Mouse (Mus musculus) cerebellum, adult 8-10 months (tissue): ENCODE measurements around the gene Trim65.

ENCODE experiments used
- DNase-seq: peaks from one replicate; pipeline ENCODE4 v3.0.0; 2022

Trim65 gene

GRCm38 (mm10) chr11:116087194-116088130, 43.5 kb downstream of the Trim65 start:
- DNase-seq = peak; percentile 89

DNA sequence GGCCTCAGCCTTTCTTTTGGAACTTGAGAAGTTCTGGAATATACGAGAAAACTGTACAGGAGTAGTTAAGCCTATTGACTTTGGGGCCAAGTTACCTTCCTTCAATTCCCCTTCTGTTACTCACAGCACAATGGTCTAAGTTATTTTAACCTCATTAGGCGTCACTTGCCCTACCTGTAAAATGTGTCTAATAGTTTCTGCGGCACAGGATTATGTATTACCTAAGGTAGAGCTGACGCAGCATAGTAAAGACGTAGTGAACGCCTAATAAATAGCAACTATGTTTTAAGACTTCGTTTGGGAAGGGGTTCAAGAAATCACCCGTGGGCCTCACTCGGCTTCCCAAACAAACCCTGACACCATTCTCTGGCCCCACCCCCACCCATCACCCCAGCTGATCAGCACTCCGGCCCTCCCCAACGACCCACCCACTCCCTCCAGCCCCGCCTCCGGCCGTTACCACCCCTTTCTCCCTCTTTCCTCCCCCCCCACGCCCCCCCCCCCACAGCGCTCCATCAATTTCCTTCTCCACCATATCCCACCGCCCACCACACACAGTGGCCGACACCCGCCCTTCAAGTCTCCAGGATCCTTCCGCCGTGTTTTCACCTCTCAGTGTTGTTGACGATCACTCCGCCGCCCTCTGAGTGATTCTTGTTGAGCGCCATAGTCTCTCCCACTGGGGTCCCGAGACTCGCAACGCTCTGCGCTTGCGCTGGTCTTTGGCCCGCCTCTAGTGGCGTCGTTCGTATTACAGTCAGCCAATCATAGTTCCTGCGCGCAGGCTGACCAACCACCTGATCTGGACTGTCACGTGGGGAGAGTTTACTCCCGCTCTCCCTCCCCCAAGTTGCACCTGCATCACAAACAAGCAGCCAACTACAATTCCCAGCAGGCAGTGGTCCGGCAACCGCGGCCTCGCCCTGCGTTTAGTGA, 44.4 kb downstream of the Trim65 start, which contains the start of gene Wbp2:
Wbp2 (minus strand) TSS at position 738 of the 936 bp plus-strand sequence.
- peak; percentile 95 for DNase-seq

DNA sequence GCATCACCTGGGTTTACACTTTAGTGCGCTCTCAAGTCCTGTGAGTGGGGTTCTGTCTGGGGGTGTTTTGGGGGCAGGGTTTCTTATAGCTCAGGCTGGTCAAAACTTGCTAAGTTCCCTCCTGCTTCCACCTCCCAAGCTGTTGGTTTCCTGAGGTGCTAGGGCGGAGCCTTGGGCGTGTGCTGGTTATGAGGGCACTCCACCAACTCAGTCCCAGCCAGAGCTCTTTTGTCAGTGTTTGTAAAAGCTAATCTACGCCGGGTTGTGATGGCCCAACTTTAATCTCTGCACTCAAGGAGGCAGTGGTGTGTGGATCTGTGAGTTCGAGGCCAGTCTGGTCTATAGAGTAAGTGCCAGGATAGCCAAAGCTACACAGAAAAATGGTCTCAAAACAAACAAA, 46.8 kb downstream of the Trim65 start:
- DNase-seq = no peak

GRCm38 (mm10) chr11:116083096-116083672, 47.7 kb downstream of the Trim65 start:
- DNase-seq = no peak

DNA sequence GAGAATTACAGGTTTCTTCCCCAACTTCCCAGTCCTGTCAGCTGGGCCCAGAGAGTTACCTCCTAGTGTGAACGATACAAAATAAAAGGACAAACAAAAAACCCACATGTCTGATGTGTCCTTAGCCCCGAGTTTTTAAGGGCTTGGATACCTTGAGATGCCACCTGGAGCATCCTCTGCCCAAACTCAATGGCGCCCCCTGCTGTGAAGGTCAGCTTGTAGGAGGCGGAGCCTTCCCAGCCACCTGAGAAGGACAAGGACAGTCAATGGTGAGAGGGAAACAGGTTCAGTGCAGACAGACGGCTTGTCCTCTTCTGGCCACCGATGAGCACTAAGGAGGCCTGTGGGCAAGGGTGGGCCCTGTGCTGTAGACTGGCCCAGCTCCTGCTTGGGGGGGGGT, 49.8 kb downstream of the Trim65 start:
- DNase-seq = peak; percentile 74

DNA sequence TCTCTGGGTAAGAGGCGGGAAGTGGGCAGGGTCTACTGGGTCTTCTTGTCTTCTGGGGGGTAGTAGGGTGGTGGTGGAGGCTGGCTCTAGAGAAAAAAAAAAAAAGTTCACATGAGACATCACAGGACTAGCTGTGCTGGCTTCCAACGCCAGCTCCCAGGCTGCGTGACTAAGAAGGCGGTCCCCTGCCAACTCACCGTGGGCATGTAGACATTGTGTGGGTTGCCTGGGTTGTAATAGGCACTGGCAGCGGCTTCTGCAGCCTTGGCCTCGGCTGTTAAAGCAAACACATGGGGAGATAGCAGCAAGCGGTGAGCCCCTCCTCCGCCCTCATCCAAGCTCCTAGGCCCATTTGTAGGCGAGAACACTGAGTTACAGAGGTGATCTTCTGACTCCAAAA, 51.4 kb downstream of the Trim65 start:
- DNase-seq = peak; percentile 56

DNA sequence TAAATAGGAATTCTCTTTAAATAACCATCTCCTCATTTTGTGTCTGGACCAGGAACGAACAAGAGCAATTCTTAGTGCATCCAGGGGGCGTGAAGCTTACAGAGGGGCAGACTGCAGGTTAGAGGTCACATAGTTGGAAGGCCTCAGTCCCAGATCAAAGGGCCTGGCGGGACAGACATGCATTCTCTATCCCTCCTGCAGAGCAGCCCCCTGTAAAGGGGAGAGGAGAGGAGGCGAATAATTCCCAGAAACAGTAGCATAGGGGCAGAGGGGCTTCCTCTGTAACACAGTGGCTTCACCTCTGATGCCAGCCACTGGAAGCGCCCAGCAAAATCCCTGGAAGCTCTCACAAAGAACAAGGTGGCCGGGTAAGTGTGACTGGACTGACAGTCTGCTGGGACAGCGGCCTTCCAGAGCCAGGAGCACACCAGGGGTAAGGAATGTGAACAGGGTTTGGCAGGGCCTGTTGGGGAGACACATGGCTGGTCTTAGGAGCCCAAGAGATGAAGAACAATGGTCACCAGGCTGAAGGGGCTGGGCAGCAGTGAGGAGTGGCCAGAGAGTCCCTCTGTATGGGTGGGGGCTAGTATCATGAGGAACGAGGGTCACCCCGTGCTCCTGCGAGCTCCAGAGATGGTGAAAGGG, 52.1 kb downstream of the Trim65 start:
- DNase-seq = peak; percentile 36

DNA sequence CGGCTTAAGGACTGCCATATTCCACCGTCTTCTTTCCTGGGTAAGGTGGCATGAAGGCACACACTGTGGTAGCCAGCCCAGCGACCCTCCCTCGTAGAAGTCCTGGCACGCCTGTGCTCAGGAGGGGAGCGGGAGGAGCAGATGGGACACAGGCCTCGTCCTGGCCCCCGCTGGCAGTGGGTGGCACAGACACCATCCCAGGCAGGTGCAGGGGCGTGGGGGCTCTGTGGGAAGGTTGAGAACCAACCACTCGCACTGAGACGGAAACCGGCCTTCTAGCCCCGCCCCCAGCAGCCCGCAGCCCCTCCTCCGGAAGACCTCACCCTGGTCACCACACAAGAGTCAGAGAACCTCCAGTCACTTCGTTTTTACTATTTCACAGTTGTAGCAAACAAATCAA, 52.7 kb downstream of the Trim65 start:
- DNase-seq = peak; percentile 34

- peak; percentile 40 for DNase-seq
Measured at GRCm38 (mm10) chr11:116077446-116078204, 53.3 kb downstream of the Trim65 start, which contains the start of gene Unc13d. Unc13d (minus strand) TSS chr11:116077961.

- DNase-seq = peak; percentile 19
Measured at GRCm38 (mm10) chr11:116076836-116077235, 54.1 kb downstream of the Trim65 start.

GRCm38 (mm10) chr11:116076266-116076540, 54.7 kb downstream of the Trim65 start:
- peak; percentile 13 for DNase-seq

DNA sequence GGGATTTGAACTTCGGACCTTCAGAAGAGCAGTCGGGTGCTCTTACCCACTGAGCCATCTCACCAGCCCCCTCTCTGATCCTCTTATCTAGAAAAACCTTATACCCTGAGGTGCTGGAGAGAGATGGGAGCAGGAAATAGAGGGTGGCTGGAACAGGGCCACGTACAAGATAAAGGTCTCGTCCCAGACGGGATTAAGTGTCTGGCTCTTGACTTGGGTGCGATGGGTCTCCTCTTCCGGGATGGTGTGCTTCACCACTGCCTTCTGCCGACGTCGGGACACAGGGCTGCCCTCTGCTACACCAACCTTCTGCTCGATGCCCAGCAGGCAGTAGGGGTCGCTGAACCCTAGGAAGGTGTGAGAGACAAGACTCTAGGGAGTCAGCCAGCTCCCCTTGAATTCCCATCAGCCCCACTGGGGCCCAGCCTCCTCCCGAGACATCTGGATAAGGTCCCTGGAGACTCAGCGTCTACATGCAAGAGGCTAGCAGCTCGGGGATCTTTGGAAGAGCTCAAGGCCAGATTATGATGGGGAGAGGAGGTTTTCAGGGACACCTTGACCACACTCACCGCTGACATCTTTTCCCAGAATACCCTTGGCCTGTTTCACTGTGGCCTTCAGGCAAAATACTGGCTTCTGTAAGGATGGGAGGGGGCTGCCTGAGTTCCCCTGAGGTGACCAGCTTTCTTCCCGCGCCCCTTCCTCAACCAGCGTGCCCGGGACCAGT, 55.2 kb downstream of the Trim65 start:
- no peak for DNase-seq

- no peak for DNase-seq
Measured at GRCm38 (mm10) chr11:116074436-116074991, 56.4 kb downstream of the Trim65 start.

- no peak for DNase-seq
Measured at GRCm38 (mm10) chr11:116072608-116073007, 58.3 kb downstream of the Trim65 start.
